Mouse (Mus musculus): ENCODE data around the gene Mef2d. TPM values are rescaled to one million over a fixed set of nuclear protein-coding genes. Genes with fewer than 3 reads are reported as not detected.

Mef2d gene
- total RNA-seq, 2 experiments from 2014 or later, result 210 to 213 TPM

Small RNA genes within 50 kb of the gene (microRNA-seq; reads per million reads assigned to microRNA genes)
- gene Gm25641, result 0 reads per million in 2 experiments
- 49.2 to 58.1 reads per million in 2 experiments for gene Mir3093
- gene Mir9-1, result 0 reads per million in 2 experiments

Other genes starting within 250 kb of the Mef2d start
- gene Hdgf, start 236.1 kb upstream of the Mef2d start, total RNA-seq (2021), result 100 to 1,000 TPM; 154 TPM
- 10 to 100 TPM; 53.6 to 53.7 TPM for gene Mrpl24, start 222.9 kb upstream of the Mef2d start, total RNA-seq (2021)
- gene Isg20l2, start 212.1 kb upstream of the Mef2d start, total RNA-seq (2021), result 10 to 100 TPM; 13.4 to 14.0 TPM
- 10 to 100 TPM; 19.2 to 21.2 TPM for gene Rrnad1, start 211.7 kb upstream of the Mef2d start, total RNA-seq (2021)
- 1 to 10 TPM; 7.9 to 8.4 TPM for gene Crabp2, start 193.7 kb upstream of the Mef2d start, total RNA-seq (2021)
- gene Nes, start 171.3 kb upstream of the Mef2d start, total RNA-seq (2021), result 1 to 10 TPM; 4.6 to 9.5 TPM
- 100 to 1,000 TPM; 221 to 244 TPM for gene Bcan, start 142.1 kb upstream of the Mef2d start, total RNA-seq (2021)
- 10 to 100 TPM; 22.6 to 24.1 TPM for gene Hapln2, start 114.8 kb upstream of the Mef2d start, total RNA-seq (2021)
- gene Gpatch4, start 99.3 kb upstream of the Mef2d start, total RNA-seq (2021), result 10 to 100 TPM; 14.8 to 19.5 TPM
- gene Naxe, start 83.9 kb upstream of the Mef2d start, total RNA-seq (2021), result 10 to 100 TPM; 76.2 to 77.0 TPM
- not detected for gene Ttc24, start 64.1 kb upstream of the Mef2d start, total RNA-seq (2021)
- under 1 TPM; 0.16 to 0.30 TPM for gene Iqgap3, start 60.4 kb upstream of the Mef2d start, total RNA-seq (2021)
- gene Rhbg, start 112.3 kb downstream of the Mef2d start, total RNA-seq (2021), result not detected
- under 1 TPM; 0.37 to 0.42 TPM for gene Gm38392, start 144.8 kb downstream of the Mef2d start, total RNA-seq (2021)
- 1 to 10 TPM; 2.9 to 4.6 TPM for gene Tsacc, start 154.6 kb downstream of the Mef2d start, total RNA-seq (2021)
- gene Cct3, start 154.7 kb downstream of the Mef2d start, total RNA-seq (2021), result 100 to 1,000 TPM; 188 to 189 TPM
- gene Glmp, start 182.7 kb downstream of the Mef2d start, total RNA-seq (2021), result 10 to 100 TPM; 85.6 to 87.3 TPM
- gene Tmem79, start 193.8 kb downstream of the Mef2d start, total RNA-seq (2021), result 1 to 10 TPM in 1 of 2 experiments, under 1 TPM in 1; 0.96 to 2.4 TPM
- gene Smg5, start 193.9 kb downstream of the Mef2d start, total RNA-seq (2021), result 10 to 100 TPM; 80.1 to 81.7 TPM
- 10 to 100 TPM in 1 of 2 experiments, 1 to 10 TPM in 1; 8.6 to 11.0 TPM for gene Paqr6, start 222.2 kb downstream of the Mef2d start, total RNA-seq (2021)
- gene Bglap3, start 230.4 kb downstream of the Mef2d start, total RNA-seq (2021), result 1 to 10 TPM; 1.7 to 1.9 TPM
- gene Bglap2, start 236.3 kb downstream of the Mef2d start, total RNA-seq (2021), result 1 to 10 TPM in 1 of 2 experiments, not detected in 1; 2.0 TPM
- gene Bglap, start 242.1 kb downstream of the Mef2d start, total RNA-seq (2021), result not detected

Data from left cerebral cortex, adult 18-20 months (tissue).